Mouse (Mus musculus): ENCODE measurements at regions not wholly inside any gene's neighbourhood (a gene's known extent, or its start where the extent isn't known, plus 50 kb on each side); places are given as distances from the start of the nearest gene placed in this dataset.

- no peak for DNase-seq
Measured at GRCm38 (mm10) chr9:115361191-115361590, 51.0 kb upstream of the Stt3b start.

GRCm38 (mm10) chr9:115361881-115362280 is 51.7 kb upstream of the Stt3b start:
- DNase-seq: no peak

DNA sequence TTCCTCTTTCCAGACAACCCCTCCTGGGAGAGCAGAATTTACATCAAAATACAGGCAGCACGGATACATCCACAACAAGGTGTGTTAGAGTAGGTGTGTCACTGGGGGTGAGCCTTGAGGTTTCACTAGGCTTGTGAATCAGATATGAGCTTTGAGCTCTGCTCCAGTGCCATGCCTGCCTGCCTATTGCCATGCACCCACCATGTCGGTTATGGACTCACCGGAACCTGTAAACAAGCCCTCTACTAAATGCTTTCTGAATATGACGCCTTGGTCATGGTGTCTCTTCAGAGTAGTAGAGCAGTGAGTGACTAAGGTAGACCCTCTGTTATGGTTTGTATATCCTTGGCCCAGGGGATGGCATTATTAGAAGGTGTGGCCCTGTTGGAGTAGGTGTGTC is 52.3 kb upstream of the Stt3b start:
- DNase-seq: no peak

- peak; percentile 48 for DNase-seq
Measured at GRCm38 (mm10) chr9:115364919-115365861, 55.0 kb upstream of the Stt3b start.

- DNase-seq: no peak
Measured at GRCm38 (mm10) chr9:115367808-115368207, 57.6 kb upstream of the Stt3b start.

- DNase-seq: no peak
Measured at GRCm38 (mm10) chr9:115380276-115380675, 70.1 kb upstream of the Stt3b start.

DNA sequence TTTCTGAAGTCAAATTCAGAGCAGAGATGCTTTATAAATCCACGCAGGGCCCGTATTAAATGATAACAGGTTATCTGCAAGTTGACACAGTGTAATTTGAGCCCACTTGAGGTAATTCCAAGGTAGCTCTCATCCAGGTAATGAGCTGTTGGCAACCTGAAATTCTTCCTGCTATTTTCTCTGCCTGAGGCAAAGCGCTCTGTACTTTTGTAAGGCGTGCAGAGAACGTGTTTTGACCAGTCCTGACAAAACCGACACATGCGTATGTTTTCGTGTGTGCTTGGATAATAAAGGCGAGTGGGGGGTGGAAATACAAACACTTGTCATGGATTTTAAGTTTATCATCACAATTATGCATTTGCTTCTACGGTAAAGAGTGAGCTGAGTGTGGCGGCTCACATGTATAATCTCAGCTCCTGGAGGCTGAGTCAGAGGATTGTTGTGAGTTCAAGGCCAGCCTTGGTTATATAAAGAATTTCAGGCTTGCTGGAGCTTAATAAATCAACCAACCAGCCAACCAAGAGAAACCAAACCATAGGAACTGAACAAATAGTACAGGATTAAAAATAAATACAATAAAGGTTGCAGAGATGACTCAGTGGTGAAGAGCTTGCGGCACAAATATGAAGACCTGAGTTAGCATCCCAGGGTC is 72.7 kb upstream of the Stt3b start:
- DNase-seq: no peak

- DNase-seq: peak; percentile 60
Measured at GRCm38 (mm10) chr9:115383935-115384334, 73.7 kb upstream of the Stt3b start.

DNA sequence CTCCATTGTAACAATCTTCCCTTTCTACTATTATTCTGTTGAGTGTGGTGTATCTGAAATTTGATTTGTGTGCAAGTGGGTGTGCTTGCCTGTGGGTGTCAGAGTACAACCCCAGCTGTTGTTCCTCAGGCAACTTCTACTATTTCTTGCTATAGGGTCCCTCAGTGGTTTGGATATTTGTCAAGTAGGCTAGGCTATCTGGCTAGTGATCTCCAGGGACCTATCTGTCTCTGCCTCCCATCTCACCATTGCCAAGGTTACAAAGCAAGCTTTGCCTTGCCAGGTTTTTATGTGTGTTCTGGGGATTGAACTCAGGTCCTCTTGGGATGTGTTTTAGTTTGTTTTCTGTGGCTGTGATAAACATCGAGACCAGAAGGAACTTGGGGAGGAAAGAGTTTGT is 74.1 kb upstream of the Stt3b start:
- no peak for DNase-seq

DNA sequence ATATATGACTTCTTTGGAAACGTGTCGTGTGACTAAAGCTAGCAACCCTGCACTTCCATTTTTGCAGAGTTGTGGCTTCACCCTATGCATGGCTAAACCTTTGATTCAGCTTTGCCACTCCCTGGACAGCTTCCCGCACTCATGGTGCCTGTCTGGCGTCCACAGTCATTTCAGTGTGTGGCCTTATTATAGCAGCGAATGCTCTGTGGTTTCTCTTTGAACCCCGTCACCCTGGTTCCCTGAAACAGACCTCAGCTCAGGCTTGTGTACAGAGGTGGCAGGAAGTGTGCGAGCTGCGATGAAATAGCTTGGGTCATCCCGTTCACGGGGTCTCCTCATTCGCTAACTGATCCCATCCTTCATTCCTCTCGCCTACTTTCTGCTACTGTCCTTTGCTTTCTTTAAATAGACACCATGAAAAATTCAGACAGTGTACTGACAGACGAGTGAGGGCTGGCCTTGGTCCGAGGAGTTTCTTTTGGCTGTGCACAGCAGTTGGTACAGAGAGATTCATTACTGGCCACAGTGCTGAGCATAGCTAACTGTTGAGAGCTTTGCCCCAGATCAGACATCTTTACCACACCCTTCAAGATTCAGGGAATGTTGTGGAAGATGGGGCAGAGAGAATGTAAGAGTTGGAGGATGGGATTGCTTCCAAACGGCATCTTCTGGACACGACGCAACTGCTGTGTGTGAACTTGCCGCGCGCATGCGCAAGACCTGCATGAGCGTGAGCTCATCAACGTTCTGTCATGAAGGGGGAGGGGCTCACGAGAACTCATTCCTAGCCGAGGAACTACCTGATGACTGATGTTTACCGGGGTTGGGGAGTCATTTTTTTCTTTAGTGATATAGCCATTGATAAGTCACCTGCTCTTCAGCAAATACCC is 77.5 kb upstream of the Stt3b start:
- DNase-seq: no peak

- no peak for DNase-seq
Measured at GRCm38 (mm10) chr9:115388361-115388759, 78.1 kb upstream of the Stt3b start.

GRCm38 (mm10) chr9:115389082-115389481 is 78.9 kb upstream of the Stt3b start:
- no peak for DNase-seq

DNA sequence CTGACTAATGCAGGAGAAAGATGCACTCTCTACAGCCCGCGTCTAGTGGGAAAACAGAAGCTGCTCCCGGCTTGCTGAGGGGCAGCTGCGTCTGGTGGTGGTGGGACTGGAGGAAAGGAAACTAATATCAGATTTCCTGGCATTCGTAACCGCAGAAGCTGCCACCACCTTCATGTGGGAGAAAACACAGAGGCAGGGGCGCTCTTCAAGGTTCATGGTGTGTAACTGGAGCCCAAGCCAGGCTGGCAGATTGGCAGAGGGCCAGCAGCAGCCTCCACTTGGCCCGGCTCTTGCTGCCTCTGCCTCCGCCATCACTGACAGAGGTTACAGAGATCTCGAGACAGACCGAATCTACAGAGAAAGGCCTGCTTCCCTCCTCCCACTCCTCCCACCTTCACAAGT is 80.7 kb upstream of the Stt3b start:
- peak; percentile 63 for DNase-seq

DNA sequence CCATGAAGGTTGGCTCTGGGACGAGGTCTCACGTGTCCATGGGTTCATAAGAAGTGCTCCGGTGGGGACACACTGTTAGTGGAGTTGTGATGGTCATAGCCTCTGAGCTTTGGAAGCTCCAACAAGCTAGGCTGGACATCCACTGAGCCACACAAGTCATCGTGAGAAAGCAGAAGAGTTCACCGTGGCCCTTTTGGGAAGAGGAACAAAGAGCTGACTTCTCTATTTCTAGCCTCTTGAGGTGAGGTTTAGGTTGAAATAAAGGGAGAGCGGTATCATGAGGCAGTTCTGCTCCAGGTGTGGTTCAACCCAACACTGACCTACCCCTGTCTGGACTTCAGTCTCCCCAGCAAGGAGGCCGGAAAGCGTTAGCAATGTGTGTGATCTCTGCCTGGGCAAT is 85.3 kb upstream of the Stt3b start:
- DNase-seq: no peak

GRCm38 (mm10) chr9:115400461-115400860 is 90.2 kb upstream of the Stt3b start:
- no peak for DNase-seq

GRCm38 (mm10) chr9:115401405-115402151 is 91.4 kb upstream of the Stt3b start:
- peak; percentile 60 for DNase-seq

DNA sequence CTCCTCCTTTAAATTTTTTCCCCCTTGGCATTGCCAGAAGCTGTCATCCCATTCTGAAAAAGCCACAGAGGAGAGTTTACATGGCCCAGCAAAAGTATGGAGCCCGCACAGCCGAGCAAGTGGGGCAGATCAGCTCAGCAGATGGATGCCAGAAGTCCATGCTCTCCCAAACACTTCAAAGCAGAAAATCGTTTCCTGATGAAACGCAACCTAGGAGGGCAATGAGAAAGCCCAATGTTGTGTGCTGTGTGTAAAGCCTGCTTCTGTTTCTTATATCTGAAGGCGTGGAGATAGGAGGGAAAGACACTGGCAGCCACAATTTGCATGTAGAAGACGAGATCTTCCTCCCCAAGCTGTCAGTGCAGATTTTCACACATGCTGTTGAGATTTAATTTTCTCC is 92.4 kb upstream of the Stt3b start:
- DNase-seq: no peak

- no peak for DNase-seq
Measured at GRCm38 (mm10) chr9:115403354-115403968, 93.2 kb upstream of the Stt3b start.

- no peak for DNase-seq
Measured at GRCm38 (mm10) chr9:115407901-115408470, 97.8 kb upstream of the Stt3b start.

- DNase-seq: no peak
Measured at GRCm38 (mm10) chr9:115408886-115409285, 98.7 kb upstream of the Stt3b start.

GRCm38 (mm10) chr9:115414190-115414589 is 104.0 kb upstream of the Stt3b start:
- no peak for DNase-seq

GRCm38 (mm10) chr9:115422786-115423185 is 112.6 kb upstream of the Stt3b start:
- peak; percentile 9 for DNase-seq
